8 mouse cellular contexts compared by ENCODE assay signal in the genomic region with DNA sequence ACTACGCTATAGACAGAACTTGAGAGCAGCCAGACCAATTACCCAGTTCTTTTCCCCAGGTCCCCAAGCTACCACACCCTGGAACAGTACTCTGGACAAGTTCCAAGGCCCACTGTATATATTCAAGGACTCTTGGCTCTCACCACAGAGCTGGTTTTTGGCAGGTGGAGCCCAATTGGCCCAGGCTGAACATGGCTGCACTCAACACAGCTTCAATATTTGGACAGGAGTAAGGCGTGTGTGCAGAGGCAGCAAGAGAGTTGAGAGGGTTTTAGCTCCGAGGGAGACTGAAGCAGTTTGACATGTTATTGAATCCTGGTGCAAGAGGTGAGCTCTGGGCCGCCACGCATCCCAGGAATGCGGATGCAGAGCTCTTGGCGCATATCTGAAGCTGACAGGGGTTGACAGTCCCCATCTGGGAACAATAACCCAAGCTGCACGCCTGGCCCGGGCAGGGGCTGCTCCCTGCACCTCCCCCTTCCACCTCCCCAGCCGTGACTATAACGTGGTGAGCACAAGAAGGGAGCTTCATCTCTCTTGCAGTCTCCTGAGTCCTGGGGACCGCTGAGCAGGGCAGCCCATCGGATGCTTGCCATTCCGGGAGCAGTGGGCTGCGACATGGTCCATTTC. TPM values are rescaled to one million over a fixed set of nuclear protein-coding genes. Genes with fewer than 3 reads are reported as not detected.
DNase-seq lines count a peak whose midpoint lies in the region; ATAC-seq and TF ChIP-seq lines count a peak whose summit lies in the region.

No protein-coding gene starts in this region.

- ATAC-seq in heart, postnatal 0 days (ENCODE audit: insufficient read depth, low read depth): peak; percentile 91
- peak; percentile 48; the same call in 1 of the 2 replicates for ATAC-seq in midbrain, embryonic 15.5 days (replicated peaks)

- peak overlapping the region; percentile 80 for H3K27ac ChIP-seq in heart, postnatal 0 days (ENCODE audit: low read depth)
- H3K27ac ChIP-seq in midbrain, embryonic 15.5 days: peak overlapping the region; percentile 26; the same call in 1 of the 2 replicates

- H3K27me3 ChIP-seq in heart, postnatal 0 days (ENCODE audit: control insufficient read depth, insufficient read depth, low read length): no peaks in the 10 kb centered on the region
- H3K27me3 ChIP-seq in midbrain, embryonic 15.5 days (replicated peaks): no peaks in the 10 kb centered on the region

- peak; percentile 54 for DNase-seq in R1 (ENCODE audit: low read depth, low spot score)
- DNase-seq in embryo, embryonic 9.5 days (ENCODE audit: extremely low spot score): peak; percentile 75
- peak; percentile 73 for DNase-seq in heart, postnatal 0 days (ENCODE audit: low spot score)
- DNase-seq in kidney, postnatal 36 days: peak; percentile 44 to 55
- no peak for DNase-seq in layer of hippocampus, adult 8-10 months (ENCODE audit: low spot score in 2 of 2)
- no peak for DNase-seq in layer of hippocampus, postnatal 14 days (ENCODE audit: low spot score in 2 of 2)
- no peak for DNase-seq in layer of hippocampus, postnatal 10 days (ENCODE audit: low spot score in 2 of 2)

- no peak overlapping the region for H3K9ac ChIP-seq in heart, postnatal 0 days (replicated peaks; ENCODE audit: low read depth, low read length)
- peak overlapping the region; percentile 11; the same call in 1 of the 2 replicates for H3K9ac ChIP-seq in midbrain, embryonic 15.5 days

- no peaks in the 10 kb centered on the region for H3K36me3 ChIP-seq in heart, postnatal 0 days (replicated peaks; ENCODE audit: control insufficient read depth, insufficient read depth, low read length)
- no peaks in the 10 kb centered on the region for H3K36me3 ChIP-seq in midbrain, embryonic 15.5 days (replicated peaks)

- H3K4me1 ChIP-seq in heart, postnatal 0 days (ENCODE audit: control insufficient read depth, insufficient read depth): peaks cover 38% of the 10 kb centered on the region
- peaks cover 12% of the 10 kb centered on the region for H3K4me1 ChIP-seq in midbrain, embryonic 15.5 days

- no peaks in the 10 kb centered on the region for H3K9me3 ChIP-seq in heart, postnatal 0 days (replicated peaks; ENCODE audit: control insufficient read depth, low read length)
- no peaks in the 10 kb centered on the region for H3K9me3 ChIP-seq in midbrain, embryonic 15.5 days

- H3K4me3 ChIP-seq in heart, postnatal 0 days (ENCODE audit: low read depth, low read length): peak overlapping the region; percentile 3; the same call in 1 of the 2 replicates
- 0 out of 2 replicates have a peak overlapping the region, but pooled peaks have one; percentile 12 for H3K4me3 ChIP-seq in midbrain, embryonic 15.5 days

- peak; percentile 82 for TF ChIP-seq EP300 in heart, postnatal 0 days (IDR thresholded peaks at IDR 0.05; ENCODE audit: low read depth)

- peak overlapping the region; percentile 45 for H3K4me2 ChIP-seq in heart, postnatal 0 days (ENCODE audit: low read depth, low read length)
- peak overlapping the region; percentile 46 for H3K4me2 ChIP-seq in midbrain, embryonic 15.5 days

- no peak for TF ChIP-seq CTCF in heart, postnatal 0 days (IDR thresholded peaks at IDR 0.05; ENCODE audit: low read depth)

- 4% methylated on average over 15 of the region's 15 CpGs for WGBS in heart, postnatal 0 days
- WGBS in midbrain, embryonic 15.5 days: 16% methylated on average over 15 of the region's 15 CpGs

RNA-seq across cellular contexts. Expression of a gene that starts 33.7 kb away (rescaled TPM):
- total RNA-seq in heart, postnatal 0 days (2014; rRNA removed; ENCODE audit: low replicate concordance): 22.8 and 24.5 TPM in 2 replicates
- polyA plus RNA-seq in heart, postnatal 0 days (2015; fragmentation: Nextera tagmentation; extraction: Ambion mirVana): 61.9 and 67.8 TPM in 2 replicates
- 11.4 and 12.9 TPM in 2 replicates for polyA plus RNA-seq in midbrain, embryonic 15.5 days (2015; fragmentation: Nextera tagmentation; extraction: Ambion mirVana)
- total RNA-seq in layer of hippocampus, adult 8-10 months (2022): 10 to 100 TPM; 60.9 to 67.0 (median 63.6) TPM
- total RNA-seq in layer of hippocampus, postnatal 14 days (2021): 10 to 100 TPM; 62.7 to 66.1 TPM
- total RNA-seq in layer of hippocampus, postnatal 10 days (2021): 10 to 100 TPM; 44.4 to 48.5 TPM

Comparison
In these comparisons a context has a peak if more than half of its experiments do, and no peak if none do; other contexts are left out.
1. DNase-seq: peak in R1 (single experiment), embryo, embryonic 9.5 days (single experiment), heart, postnatal 0 days (single experiment) and kidney, postnatal 36 days (2 of 2); none in layer of hippocampus, adult 8-10 months (0 of 2), layer of hippocampus, postnatal 14 days (0 of 2) and layer of hippocampus, postnatal 10 days (0 of 2).